Mouse (Mus musculus) fat pad, adult 2 months (tissue): ENCODE results near the gene Scarf2.

ENCODE experiments used
- DNase-seq: peaks from one replicate; pipeline ENCODE4 v3.0.0-alpha.2; 2011; ENCODE audit warnings: low read depth, low spot score; ENCODE audit errors: extremely low read depth

Gene Scarf2

DNA sequence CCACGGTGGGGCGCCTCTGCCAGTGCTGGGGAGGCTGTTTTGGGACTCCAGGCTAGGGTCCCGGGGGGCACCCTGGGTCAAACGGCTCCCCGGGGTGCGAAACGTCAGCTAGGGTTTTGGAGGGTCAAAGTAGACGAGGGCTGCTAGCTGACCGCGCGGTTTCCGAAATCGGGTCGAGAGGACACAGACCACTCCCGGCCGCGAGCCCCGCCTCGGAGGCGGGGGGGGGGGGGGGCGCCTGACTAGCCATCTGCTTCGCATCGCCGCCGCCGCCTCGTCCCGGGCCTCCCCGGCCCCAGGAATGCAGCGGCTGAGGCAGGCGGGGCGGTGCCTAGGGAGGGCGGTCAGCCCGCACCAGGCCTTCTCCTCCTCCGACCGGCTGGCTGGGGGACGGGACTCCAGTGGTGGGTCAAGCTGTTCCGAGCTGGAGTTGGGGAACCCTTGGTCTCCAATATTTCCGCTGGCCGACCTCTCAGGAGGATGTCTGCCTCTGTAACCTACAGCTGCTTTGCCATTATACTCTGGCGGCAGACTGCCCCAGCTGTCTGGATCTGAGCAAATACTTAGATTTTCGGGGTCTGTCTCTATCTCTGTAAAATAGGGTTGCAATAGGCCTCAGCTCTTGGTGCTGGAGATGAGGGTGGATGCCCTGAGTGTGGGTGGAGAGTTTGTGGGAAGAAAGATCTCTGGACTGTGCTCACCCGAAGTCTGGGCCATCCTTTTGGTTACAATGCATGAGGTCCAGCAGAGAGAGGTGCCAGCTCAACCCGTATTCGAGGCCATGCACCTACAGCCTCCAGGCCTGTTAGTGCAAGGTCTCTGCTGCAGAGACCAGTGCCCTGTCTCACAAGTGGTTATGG is 1.5 kb downstream of the Scarf2 start:
- DNase-seq: no peak

DNA sequence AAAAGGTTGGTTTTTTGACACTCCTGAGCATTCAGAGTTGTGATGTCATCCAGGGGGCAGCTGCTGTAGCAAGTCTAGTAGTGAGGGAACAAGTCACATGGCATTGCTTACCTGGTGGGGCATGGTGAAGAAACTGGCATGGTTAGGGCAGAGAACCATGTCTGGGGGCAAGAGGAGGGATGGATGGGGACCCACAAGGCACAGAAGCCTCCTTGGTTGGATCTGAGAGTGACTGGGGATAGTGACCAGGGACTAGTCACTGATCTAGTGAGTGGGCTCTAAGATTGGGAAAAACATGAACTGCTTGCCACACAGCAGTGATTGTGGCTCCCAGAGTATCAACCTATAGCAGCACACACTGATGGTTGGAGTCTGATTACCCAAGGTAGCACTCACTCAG is 2.5 kb downstream of the Scarf2 start:
- DNase-seq: no peak

DNA sequence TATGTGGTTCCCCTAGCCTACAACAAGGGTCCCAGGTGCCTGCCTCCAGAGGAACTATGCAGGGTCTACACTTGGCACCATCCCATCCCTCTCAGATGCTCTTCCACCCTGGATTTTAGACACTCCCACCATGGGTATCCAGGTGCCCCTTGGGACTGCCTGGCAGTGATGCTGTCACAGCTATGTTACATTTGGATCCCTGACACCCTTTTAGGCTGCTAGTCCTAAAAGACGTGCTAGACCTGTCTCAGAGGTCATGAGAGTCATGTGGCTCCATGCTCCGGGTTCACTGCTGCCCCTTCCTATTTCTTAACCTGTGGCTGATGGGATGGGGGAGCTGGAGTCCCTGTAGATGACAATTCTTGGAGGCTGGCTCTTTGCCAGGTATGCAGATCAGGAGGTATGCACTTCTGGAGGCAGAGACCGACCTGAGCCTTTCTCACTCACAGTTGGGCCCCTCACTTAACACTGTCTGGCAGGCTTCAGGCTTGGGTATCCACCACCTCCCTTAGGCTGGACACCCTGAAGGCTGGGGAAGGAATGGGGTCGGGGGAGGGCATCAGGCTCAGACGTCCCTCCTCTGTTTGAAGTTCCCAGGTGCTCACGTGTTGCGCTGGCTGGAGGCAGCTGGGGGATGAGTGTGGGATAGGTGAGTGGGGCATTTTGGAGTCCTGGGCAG is 4.8 kb downstream of the Scarf2 start:
- no peak for DNase-seq

DNA sequence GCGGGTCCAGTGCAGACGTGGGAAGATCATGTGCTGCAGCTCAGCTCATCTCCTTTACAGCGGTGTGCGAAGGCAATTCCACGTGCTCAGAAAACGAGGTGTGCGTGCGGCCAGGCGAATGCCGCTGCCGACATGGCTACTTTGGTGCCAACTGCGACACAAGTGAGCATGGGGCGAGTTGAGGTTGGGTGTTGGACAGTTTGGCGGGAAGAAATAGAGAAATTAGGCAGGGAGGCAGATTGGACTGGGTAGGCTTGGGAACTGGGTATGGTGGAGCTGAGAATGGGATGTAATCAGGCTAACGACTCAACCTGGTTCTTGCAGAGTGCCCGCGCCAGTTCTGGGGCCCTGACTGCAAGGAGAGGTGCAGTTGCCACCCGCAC is 5.4 kb downstream of the Scarf2 start:
- DNase-seq: no peak

DNA sequence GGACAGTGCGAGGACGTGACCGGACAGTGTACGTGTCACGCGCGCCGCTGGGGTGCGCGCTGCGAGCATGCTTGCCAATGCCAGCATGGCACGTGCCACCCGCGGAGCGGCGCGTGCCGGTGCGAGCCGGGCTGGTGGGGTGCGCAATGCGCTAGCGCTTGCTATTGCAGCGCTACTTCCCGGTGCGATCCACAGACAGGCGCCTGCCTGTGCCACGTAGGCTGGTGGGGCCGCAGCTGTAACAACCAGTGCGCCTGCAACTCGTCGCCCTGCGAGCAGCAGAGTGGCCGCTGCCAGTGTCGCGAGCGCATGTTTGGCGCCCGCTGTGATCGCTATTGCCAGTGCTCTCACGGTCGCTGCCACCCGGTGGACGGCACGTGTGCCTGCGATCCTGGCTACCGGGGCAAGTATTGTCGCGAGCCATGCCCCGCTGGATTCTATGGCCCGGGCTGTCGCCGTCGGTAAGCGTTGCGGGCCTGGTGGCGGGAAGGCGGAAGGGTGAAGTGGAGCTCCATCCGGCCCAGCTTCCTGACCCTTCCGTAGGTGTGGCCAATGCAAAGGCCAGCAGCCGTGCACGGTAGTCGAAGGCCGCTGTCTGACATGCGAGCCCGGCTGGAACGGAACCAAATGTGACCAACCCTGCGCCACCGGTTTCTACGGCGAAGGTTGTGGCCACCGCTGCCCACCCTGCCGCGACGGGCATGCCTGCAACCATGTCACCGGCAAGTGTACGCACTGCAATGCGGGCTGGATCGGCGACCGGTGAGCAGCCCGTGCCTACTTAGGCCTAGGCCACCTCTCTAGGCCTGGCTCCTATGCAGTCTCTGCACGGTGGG is 6.0 kb downstream of the Scarf2 start:
- no peak for DNase-seq

DNA sequence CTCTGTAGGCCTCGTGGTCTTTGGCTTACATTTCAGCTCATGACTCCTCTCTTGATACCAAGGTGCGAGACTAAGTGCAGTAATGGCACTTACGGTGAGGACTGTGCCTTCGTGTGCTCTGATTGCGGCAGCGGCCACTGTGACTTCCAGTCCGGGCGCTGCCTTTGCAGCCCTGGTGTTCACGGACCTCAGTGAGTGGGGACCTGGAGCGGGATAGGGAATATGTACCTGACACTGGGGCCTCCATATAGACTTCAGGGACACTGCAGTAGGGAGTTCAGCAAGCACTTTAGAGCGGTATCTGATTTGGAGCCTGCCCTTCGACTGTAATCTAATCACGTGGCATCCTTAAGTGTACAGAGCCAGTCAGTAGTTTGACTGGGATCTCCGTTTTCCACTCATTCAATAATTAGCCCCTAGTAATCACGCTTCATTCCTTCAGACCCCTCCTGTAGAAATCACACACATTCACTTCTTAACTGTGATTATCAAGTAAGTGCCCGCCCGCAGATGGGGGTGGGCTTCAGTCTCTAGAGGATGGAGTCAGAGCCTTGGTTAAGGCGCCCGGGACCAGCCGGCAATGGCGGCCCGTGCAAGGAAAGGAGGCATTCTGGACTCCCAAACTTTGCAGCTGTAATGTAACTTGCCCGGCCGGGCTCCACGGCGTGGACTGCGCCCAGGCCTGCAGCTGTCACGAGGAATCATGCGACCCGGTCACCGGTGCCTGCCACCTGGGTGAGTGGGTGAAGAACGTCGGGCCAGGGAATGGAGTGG is 6.8 kb downstream of the Scarf2 start:
- DNase-seq: no peak

DNA sequence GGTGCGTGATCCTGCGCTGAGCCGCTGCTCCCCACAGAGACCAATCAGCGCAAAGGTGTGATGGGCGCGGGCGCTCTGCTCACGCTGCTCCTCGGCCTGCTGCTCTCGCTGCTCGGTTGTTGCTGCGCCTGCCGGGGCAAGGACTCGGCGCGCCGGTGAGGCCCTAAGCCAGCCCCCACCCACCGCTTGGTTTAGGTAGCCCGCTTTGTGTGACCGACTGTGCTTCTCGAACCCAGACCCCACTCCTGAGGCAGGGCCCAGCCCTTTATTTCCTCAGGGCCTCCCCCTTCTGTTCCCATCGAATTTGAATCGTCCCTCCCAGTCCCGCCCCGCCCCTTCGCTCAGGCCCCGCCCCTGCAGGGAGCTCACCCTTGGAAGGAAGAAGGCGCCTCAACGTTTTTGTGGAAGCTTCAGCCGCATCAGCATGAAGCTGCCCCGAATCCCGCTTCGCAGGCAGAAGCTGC is 7.4 kb downstream of the Scarf2 start:
- DNase-seq: no peak

DNA sequence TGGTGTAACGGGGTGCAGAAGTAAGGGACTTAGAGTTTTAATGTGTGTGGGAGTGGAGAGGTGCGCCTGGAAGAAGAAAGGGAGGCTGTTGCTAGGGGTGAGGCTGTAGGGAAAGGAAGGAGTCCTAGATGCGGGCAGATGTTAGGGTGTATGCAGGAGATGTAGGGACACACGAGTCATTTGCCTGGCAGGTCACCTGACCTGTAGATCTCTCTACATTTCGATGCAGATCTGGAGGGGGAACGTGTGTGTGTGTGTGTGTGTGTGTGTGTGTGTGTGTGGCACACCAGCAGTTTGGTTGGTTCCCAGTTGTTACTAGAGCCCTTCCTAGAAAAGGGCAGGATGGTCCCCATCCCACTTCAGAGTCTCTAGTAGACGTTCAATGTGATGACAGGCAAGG is 7.9 kb downstream of the Scarf2 start:
- DNase-seq: no peak

DNA sequence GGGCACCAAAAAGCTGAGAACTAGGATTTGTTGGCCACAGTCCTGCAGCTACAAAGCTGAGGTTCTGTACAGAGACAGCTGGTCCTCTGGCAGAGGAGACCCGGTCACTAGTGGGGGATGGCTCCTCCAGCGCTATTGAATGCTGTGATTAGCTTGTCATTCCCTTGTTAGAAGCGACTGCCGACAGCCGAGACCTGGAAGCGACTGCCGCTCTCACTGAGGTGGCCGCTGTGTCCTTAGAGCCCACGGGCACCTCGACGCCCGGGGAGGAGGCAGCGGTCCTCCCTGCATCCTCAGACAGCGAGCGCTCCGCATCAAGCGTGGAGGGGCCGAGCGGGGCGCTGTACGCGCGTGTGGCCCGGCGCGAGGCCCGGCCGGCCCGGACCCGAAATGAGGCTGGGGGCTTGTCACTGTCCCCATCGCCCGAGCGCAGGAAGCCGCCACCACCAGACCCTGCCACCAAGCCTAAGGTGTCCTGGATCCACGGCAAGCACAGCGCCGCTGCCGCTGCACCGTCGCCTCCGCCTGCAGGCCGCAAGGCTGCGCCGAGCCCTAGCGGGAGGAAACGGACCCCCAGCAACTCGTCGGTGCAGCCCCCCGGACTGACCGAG is 9.6 kb downstream of the Scarf2 start:
- no peak for DNase-seq

DNA sequence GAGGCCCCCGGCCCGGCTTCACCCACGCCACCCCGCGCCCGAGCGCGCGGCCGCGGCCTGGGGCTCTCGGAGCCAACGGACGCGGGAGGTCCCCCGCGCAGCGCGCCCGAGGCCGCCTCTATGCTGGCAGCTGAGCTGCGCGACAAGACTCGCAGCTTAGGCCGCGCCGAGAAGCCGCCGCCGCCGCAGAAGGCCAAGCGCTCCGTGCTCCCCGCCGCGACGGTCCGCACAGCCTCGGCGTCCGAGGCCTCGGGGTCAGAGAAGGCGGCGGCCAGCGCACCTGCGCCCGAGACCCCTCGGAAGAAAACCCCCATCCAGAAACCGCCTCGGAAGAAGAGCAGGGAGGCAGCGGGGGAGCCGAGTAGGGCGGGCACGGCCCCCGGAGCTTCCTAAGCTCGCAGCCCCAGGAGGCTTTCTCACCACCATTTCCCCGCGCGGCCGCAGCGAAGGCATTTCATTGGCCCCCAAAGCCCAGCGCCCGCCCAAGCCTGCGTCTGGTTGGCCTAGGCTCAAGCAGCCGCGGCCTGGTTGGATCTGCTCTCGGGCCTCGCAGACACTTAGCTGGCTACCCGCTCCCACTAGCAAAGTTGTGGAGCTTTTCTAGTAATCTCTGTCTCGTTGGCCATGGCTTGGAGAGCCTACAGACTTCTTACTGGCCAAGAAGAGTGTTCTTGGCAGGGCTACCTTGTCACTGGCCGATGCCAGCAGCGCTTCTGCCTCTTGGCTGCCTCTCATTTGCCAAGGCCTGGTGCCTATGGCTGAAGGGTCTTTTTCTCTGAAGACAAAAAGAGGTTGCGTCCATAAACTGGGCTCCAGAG is 10.3 kb downstream of the Scarf2 start:
- no peak for DNase-seq

DNA sequence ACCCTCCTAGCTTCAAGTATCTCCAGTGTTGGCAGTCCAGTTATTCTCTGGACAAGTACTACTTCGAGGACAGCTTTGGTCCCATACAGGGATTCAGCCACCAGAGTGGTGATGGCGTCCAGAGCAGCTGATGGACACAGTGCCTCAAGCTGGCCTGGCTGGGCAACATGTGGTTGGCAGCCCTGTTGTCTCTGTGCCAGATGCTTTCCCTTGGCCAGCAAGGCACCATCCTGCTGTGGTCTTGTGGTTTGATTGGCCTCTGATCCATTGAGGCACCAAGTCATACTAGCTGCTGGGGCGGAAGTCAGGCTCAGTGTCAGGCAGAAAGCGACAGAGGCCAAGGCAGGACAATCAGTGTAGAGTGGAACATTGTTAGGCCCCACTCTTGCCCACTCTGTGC is 12.0 kb downstream of the Scarf2 start:
- DNase-seq: no peak

DNA sequence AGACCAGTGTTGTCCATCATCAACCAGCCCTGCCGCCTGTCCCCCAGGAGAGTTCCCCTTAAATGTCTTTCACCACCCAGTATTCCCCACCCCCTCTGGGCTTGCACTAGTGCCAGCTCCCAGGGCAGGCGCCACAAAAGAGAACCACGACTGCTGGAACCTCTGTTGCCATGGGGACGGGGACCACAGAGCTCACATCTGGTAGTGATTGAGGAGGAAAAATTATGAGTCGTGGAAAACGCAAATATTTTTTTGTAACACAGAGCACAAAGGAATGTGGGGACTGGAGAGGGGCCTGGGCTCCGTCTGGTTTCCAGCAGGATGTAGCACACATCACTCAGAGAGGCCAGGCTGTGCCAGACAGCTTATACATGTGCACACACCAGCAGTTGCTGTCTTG is 12.6 kb downstream of the Scarf2 start:
- DNase-seq: no peak

DNA sequence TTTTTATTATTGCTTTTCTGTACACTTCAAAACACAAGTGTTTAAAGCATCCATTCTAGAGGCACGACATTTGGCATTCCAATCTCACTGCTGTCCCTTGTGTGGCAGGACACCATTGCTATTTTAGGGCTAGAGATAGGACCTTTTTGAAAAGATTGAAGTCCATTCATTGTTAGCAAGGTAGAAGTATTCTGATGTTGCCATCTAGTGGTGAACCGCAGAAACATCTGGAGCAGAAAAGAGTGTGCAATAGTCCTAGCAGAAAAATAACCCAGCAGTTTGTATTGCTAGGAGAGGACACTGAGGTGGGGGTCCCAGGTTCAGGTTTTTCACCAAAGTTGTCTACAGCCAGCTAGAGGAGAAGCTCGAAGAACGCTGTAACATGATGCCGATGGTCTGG is 15.0 kb downstream of the Scarf2 start:
- DNase-seq: no peak

DNA sequence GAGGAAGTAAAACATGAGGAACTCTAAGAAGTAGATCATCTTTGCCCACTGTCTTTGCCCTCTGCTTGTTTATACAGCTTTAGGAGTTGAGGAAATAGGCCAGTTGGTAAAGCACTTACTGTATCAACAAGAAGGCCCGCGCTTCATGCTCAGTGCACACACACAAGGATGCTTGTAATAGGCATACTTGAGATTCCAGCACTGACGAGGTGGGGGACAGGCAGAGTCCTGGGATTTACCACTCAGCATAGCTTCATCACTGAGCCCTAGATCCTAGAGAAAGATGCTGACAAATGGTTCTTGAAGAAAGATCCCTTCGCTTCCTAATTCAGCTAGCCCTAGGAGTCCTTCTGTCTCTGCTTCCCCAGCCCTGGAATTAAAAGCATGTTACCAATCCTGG is 16.1 kb downstream of the Scarf2 start:
- DNase-seq: no peak

DNA sequence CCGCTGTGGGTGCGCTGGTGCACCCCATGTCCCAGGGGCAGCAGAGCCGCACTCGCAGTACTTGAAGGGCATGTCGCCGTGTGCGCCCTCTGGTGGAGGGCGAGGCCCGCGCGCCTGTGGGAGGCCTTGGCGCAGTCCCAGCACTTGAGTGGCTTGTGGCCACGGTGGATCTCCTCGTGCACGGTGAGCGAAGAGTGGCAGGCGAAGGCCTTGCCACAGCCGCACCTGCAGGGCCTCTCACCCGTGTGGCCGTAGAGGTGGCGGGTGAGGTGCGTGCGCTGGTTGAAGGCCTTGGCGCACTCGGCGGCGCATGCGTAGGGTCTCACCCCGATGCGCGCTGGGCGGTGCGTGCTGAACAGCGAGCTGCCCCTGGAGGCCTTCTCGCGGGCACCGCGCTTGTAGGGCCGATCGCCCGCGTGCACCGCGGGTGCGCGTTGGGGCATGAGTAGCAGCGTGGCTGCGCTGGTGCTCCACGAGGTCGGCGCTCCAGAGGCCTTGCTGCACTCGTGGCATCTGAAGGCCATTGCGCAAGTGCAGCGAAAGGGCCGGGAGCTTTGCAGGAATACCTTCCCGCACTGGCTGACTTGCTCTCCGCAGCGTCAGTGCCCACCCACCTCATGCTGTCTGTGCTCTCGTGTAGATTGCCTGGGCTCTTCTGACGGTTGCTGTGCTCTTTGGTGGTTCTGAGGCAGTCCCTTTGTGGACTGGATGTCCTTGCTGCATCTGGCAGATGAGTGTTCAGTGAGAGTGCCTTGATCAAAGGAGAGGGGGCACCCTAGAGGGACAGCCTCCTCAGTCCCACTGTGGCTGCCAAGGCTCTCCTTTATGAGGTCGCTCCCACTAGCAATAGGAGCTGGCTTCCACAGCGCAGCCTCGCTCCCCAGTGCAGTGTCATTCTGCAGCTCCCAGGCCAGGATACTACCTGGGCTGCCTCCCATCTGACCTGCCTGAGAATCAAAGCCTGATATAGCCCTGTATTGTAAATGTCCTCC is 18.6 kb downstream of the Scarf2 start:
- DNase-seq: no peak

DNA sequence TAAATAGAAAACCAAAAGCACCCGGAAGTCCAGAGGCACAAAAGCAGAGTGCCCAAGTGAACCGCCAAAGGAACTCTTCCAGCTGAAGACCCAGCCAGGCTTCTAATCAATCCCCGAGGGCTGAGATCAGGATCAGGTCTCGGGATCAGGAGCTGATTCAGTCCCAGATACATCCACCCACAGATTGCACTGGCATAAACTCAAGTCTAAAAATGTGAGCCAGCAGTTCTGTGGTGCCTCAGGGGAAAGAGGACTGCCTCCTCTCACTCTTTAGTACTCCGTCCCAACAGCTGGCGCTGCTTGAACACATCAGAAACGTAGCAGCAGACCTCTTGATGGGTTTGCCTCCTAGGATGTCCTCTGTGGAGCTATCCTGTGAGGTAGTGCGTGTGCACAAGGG is 19.4 kb downstream of the Scarf2 start:
- peak; percentile 50 for DNase-seq

DNA sequence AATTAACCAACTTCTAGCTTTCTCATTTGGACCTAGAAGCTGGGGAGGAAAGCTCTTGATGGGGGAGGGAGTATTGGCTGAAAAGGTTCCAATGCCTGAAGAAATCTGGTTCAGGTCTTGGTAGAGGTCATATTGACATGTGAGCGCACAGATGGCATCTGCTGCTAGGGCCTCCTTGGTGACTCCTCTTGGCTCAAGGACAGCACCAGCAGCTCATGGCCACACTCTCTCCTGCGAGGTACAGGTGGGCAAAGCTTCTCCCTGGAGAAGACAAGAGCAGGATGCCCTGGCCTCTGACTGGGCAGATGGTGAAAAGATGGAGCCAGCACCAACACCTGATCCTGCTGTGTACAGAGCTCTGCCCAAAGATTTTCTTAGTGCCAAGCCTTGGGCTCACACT is 29.4 kb downstream of the Scarf2 start:
- DNase-seq: no peak

DNA sequence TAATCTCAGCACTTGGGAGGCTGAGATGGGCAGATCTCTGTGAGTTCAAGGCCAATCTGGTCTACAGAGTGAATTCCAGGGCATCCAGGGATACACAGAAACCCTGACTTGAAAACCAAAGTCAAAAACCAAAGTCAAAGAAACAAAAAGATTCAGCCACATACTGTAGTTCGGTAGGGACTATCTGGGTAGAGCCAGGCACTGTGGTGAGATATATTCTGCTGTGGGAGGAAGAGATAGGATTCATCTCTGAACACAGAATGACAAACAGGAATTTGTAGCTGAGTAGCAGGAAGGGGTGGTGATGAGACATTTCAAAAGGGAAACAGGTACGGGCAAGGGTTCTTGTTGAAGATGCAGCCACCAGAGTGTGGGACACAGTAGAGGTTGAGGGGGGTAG is 31.1 kb downstream of the Scarf2 start:
- DNase-seq: no peak
